Mouse (Mus musculus) right cerebral cortex, adult 18-20 months (tissue): ENCODE results near the gene Ttpal.
"Not testable (repeated sequence)": the region's sequence is repeated elsewhere in the genome, so short reads cannot be mapped to it uniquely, and the experiment has no call there.

Source experiments
- DNase-seq: peaks from one replicate; pipeline ENCODE4 v3.0.0; 2022; ENCODE audit warnings: mixed read lengths

Ttpal gene

DNA sequence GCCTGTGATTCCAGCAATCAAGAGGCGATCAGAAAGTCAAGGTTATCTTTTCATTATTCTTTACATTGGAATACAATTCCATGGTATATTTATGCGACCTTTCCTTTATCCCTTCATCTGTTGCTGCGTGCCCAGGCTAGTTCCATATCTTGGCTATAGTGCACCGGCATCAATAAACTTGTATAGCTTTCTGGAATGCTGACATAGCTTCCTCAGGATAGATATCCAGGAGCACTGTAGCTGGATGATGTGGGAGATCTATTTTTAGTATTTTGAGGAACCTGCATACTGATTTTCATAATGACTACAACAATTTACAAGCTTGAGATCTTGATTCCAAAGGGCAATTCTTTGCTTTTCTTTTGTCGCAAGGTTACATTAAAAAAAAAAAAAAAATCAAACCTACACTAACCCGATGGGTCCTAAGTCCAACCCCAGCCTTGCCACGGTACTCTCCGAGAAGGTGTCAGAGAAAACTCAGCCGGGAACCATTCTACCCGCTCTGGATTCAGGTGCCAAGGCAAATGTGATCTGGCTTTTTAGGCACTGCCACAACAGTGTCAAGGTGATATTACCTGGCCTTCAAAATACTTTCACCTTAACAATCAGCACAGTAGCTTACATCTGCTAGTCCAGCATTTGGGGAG is 8.4 kb upstream of the Ttpal start:
- no peak for DNase-seq

DNA sequence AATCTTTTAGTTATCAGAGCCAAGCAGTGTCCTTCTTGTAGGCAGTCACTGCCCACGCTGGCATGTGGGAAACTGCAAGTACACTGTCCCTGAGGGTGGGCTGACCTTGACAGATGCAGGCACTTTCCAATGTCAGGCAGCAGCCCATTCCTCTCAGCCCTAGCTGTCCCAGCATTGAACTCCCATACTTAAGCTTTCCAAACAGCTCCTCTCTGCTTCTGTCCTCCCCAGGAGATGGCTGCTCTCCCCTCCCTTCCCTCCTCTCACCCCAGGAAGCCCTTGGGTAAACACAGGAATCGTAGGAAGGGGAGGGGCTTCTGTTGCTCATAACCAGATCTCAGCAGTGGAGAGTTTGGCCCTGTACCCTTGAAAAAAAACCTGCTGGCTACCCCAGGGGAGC is 7.0 kb upstream of the Ttpal start:
- DNase-seq: no peak

DNA sequence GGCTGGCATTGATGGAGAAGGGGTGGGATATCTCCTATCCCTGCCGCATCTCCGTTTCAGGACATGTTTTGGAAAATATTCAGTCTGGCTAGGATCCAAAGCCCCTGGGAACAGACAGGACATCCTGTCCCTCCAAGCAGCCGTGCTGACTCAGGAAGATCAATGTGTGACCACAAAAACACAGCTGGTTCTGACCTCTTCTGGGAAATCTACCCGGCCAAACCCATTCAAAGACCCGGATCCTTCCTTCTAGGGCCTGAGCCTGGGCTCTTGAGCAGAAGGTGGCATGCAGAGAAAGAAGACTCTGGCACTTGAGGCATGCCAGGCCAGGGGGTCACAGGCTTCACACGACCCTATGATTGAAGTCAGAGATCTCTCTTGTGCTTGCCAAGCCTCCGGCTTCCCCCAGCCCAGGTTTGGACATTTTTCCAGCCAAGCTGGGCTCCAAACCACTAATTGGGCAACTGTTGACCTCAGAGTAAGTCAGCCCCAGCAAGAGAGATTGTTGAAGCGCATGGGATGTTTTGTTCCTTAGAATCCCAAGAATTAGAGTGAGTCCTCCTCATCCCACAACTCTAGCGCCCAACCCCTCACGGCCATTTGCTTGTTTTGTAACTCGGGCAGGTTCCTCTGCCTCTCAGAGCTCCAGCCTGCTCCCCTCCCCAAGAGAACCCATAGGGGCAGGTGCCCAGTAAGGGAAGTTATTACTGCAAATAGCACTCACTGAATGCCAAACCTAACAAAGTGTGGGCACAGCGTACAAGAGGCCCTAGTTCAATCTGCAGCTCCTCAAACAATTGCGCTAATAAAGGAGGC is 5.8 kb upstream of the Ttpal start:
- no peak for DNase-seq

DNA sequence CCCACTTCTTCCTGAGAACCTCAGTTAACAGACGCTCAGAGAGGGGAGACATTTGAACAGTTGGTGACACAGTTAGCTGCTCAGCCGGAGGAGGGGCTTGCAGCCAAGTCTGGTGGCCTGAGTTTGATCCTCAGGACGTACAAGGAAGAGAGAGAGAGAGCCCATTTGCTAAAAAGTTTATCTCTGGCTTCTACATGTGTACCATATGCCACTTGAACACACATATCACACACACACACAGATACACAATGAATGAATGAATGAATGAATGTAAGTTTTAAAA is 5.3 kb upstream of the Ttpal start:
- DNase-seq: no peak

DNA sequence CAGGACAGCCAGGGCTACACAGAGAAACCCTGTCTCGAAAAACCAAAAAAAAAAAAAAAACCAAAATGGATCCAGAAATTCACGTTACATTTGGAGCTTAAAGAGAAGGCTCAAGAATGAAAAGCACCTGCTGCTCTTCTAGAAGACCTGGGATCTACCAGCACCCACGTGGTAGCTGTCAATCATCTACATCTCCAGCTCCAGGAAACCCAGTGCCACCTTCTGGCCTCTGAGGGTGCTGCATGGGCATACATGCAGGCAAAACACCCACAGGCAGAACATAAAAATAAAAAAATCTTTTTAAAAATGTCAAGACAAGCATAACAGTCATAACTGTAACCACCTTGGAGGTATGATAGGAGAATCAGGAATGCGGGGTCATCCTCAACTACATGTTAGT is 4.5 kb upstream of the Ttpal start:
- no peak for DNase-seq

DNA sequence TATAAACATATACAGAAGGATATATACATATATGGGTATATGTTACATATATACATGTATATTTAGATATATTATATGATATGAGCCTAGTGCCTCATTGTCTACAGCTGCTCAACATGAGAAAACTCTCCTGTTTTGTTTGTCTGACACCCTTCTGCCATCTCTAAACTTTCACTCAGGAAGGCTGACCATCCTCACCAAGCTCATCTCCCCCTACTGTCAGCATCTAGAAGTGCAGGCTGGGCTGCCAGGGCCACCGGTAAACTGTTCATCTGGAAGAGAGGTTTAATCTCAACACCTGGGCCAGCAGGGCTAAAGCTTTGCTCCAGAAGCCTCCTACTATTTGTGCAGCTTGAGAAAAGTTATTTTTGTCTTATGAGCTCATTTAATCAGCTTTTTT is 2.9 kb upstream of the Ttpal start:
- no peak for DNase-seq

DNA sequence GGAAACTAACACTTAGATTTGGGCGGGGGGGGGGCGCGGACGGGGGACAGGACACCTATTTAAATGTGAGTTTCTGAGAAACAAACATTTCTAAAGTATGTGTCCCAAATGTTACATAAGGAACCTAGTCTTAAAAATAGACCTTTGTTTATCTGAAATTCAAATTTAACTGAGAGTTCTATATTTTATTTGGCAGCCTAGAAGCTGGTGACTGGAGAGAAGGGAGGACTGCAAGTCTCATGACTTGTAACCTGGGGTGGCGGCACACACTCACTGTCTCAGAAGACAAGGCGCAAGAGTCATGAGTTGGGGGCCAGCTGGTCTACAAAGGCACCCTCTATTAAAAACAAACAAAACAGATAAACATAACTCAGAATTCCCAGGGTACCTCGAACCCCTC is 1.0 kb upstream of the Ttpal start:
- no peak for DNase-seq

DNA sequence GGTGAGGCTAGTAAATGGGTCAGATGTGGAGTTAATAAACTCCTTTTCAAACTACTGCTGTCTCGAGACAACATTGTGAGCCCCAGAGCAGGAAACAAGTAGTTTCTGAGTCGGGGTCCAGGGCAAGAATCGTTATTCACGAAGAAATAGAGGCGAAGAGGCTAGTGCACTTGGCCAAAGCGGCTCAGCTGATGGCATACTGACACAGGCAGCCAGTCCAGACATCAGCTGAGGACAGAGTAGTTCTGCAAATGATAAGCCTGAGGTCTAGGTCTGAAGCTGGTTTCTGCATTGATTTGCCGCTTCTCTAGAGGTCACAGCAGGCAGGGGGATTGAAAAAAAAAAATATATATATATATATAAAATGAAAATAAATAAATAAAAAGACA is 408 bp upstream of the Ttpal start:
- no peak for DNase-seq

DNA sequence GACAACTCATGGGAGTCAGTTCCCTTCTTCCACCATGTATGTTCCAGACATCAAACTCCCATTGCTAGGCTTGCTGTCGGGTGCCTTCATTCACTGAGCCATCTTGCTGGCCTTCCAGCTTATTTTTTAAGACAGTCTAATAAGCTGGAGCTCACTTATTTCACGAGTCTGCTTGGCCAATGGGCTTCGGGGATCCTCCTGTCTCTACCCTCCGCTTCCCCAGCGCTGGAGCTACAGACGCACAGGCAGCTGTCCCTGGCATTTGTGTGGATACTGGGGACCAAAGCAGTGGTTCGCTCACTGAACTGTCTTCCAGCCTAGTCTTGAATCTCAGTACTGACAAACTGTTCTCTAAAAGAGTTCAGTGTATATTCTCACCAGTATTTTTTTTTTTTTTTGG is 4.0 kb downstream of the Ttpal start:
- no peak for DNase-seq

DNA sequence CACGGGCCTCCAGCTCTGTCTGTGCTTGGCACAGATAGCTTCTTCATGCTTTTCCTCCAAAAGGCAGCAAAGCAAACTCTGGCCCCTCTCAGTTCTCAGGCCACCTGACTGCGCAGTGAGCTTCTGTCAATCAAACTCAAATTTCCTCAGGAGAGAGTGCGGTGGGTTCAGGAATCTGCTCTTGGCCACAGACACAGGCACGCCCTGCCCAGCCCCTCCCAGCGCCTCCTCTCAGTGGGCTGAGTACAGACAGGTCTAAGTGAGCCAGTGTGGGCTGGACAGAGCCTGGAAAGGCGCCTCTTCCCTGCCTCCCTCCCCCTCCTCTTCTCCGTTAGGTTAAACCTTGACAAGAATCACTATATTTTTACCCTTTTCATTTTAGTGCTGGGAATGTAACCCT is 5.9 kb downstream of the Ttpal start:
- DNase-seq: peak; percentile 30

DNA sequence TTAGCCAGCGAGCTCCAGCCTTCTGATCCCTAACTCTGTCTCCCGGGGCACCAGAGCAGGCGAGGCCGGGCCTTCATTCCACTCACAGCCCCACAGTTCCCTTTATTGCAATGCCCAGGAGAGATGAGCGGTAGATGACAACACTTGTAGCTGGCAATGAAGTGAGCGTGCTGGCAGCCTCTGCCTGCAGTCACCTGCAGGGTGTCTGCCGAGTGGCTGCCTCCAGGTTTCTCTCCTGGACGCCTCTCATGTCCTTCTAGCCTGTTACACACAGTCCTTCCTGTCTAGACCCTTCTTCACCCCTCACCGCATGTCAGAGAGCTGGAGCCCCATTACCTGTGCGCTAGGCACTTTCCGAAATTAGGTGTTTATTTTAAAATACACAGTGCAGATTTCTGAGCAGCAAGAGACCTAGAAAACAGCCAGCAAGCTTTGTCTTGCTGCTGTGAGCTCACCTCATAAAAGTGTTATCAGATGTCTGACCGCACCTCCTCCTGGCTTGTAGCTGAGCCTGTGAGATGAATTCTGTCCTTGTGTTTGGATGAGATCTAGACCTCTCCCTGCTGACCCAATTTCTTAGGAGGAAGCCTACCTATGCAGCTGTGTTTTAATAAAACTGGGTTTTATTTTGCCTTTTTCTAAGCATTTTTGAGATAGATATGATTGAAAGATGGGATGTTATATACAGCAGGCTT is 7.3 kb downstream of the Ttpal start:
- DNase-seq: no peak

DNA sequence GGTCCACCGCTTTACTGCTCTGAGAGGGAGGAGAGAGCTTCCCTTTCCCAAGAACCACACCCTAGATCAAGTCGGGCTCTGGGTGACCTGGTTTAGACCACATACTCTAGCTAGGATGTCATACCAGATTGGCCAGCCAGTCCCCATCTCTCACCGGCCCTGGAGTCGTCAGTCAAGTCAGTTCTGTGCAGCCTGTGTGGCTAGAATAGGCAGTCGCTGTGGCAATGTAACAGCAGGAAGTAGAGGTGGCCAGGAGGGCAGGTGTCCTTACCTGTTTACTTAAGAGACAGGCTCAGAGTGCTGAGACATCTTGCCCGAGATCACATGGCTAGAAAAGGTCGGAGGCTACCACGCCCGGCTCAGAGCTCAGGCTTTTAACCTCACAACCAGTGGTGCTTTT is 9.1 kb downstream of the Ttpal start:
- DNase-seq: no peak

DNA sequence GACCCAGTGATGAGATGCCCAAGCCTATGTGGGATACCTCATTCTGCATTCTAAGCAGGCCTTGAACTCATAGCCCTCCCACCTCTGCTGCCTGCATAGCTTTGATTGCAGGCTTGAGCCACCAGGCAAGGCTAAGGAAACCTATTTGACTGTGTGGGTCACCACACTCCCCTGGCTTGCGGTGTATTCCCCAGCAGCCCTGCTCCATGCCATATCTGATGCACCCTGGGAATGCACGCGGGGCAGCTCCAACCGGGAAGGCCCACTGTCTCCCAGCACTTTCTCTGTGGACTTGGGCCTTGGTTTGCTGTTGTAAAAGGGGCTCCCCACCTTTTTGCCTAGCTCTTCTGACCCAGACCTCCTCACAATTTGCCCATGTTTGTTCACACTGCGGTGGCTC is 11.1 kb downstream of the Ttpal start:
- DNase-seq: no peak

DNA sequence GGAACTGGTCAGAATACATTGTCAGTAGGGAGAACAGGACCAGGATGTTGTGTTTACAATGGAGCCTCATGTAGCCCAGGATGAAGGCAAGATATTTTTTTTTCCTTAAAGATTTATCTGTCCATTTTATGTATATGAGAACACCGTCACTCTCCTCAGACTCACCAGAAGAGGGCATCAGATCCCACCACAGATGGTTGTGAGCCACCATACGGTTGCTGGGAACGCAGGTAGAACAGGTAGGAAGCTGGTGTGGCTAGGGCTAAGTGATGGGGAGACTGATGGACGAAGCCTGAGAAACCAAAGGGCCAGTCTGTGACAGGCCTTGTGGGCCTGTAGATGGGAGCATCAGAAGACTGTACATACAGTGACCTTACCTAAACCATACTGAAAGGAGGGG is 11.9 kb downstream of the Ttpal start:
- no peak for DNase-seq

DNA sequence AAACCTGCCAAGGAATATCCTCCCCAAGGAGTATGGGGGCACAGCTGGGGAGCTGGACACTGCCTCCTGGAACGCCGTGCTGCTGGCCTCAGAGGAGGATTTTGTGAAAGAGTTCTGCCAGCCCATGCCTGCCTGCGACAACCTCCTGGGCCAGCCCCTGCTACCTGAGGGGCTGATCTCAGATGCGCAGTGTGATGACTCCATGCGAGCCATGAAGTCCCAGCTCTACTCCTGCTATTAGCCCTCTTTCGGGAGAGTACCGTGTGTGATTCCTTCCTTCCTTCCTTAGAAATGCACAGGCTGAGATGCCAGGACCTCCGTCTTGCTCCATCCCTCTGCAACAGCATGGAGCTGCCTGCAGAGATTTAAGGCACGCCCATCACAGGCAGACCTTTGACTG is 13.3 kb downstream of the Ttpal start:
- no peak for DNase-seq

DNA sequence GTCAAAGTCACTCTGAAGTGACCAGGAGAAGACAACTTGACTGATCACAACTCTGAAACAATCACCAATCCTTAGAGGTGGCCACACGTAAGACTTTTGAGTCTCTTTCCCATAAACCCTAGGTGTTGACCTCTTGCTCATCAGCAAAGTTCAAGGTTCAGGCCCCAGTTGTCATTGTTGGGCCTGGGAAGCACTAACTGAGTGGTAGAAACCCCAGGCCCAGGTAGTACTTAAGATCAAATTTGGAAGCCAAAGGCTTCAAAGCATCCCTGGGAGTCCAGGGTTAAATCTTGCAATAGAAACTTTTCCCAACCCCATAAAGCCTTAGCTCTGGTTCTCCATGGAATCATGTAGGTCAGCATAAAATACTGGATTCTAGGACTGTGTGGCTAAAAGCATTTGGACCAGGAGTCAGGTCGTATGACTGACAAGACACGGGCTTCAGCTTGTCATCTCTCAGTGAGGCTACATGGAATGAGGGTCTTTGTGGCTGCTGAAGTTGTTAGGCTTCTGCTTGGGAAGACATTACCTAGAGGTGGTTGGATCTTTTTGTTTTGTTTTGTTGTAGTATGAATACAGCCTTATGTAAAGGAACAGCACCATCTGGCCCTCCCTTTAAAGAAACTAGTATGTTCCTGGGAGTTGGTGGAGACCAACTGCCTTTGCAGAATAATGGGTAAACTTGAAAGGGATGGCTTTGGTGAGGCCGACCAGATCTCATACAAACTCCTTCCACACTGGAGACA is 14.0 kb downstream of the Ttpal start:
- DNase-seq: no peak

DNA sequence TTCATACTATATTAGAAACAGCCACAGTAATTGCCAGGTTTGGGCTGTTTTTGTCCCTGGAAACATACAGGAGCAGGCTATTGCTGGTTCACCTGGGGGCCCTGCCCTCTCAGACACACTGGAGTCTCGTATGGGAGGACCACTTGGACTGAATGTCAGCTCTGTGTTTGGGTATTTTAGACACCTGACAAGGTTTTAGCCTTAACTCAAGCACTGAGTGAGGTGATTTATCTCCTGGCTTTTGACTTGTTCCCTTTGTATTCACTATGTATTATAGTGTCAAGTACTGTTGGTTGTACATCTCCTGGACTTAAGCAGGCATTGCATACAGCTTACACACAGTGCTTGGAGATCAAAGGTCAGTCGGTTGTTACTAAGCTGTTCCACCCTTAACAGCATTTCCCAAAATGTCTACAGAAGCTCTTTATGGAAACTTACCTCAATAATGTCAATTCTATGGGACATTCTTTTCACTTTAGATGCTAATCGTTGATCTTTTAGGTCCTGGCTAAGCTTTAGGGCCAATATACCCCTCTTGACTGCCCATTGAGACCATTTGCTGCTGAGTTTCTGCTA is 14.6 kb downstream of the Ttpal start:
- DNase-seq: no peak

DNA sequence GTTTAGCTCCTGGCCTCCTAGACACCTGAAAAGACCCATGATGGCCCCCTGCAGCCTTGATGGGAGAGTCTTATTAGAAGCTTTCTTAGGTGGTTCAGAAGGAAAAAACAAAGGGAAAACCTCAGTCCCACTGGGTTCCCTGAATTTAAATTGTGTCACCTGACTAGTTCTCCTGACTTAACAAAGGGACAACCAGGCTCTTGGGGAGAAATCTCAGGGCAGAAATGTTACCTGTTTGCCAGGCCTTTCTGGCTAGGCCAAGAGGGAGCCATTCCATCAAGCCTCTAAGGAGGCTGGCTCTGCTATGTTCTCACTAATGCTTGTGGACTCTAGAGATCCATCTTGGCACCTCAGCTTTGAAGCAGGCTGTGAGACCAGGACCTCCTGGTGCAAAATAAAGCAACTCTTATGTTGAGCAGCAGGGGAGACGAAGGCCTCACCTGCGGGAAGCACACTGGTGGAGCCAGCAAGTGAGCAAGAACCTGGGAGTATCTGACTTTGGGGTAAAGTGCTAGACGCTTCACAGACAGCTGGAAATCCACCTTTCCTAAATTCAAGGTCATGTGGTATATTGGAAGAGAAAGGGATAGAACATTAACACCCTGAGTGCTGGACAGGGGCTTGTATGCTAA is 15.2 kb downstream of the Ttpal start:
- no peak for DNase-seq

DNA sequence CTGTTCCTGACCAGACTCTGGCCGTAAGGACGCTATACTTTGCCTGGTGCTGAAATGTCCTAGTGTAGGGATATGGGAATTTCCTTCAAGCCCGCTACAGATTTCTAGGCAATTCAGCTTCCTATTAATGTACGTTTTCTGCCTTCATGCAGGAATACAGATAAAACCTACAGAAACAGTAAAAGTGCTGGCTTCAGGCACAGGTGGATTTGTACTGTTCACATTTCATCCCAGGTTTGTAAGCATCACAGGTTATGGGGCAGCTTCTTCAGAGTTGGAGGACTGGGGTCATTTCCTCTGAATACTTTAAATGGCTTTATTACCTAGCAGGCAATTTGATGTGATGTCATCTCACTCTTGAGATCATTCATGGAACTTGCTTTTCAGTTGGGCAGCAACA is 15.8 kb downstream of the Ttpal start:
- no peak for DNase-seq

DNA sequence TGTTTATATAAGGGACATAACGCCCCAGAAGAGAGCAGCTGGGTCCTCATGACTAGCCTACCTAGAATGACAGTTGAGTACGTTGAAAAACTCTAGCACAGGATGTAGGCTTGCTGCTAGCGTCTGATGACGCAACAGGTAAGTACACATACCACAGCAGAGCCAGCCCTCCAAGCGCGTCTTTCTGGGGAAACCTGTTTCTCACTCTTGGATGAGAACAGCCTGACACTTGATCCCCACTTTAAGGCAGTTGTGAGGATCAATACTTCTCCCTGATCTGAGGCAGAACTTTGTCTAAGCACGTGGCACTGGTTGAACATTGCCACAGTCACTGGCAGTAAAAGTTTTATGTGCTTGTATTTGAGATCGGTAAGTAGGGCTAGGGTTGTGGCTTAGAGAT is 18.3 kb downstream of the Ttpal start:
- DNase-seq: no peak

DNA sequence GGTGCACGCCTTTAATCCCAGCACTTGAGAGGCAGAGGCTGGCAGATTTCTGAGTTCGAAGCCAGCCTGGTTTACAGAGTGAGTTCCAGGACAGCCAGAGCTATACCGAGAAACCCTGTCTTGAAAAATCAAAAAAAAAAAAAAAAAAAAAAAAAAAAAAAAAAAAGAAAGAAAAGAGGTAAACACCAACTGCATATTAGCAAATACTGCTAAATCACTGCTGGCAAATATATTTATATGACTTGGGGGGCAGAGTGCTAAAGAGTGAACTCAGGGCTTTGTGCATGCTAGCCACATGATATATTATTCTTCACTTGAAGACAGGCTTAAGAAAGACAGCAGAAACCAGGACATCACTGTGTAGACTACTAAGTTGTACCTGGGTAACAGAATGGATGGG is 19.3 kb downstream of the Ttpal start:
- DNase-seq: not testable (repeated sequence)

DNA sequence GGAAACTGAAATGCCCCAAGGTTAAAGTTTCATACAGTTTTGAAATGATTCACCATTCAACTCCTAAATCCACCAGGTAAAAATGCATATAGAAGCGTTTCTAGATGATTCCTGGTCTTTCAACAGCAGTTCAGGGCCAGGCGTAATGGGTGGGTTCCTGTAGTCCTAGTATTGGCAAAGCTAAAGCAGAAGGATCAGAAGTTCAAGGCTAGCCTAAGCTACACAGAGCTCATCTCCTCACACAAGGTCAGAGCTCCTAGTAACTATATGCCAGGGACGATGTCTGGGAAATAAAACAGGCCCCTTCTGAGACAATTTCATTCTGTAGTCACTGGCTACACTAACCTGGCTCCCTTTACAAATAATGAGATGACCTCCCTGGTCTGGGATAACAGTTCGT is 29.1 kb downstream of the Ttpal start:
- no peak for DNase-seq

DNA sequence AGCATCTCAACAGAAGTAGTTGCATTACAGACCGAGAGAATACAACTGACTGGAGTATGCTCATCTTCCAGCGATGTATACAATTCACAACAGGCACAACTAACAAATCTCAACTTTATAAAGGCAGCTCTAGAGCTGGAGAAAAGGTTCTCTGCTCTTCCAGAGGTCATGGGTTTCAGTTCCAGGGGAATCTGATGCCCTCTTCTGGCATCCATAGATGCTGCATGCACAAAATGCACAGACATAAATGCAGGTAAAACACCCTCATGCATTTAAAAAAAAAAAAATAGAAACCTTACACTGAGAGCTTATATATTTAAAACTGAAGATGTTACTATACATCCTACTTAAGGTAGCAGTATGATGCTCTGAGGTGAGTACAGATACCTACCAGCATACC is 29.6 kb downstream of the Ttpal start:
- DNase-seq: no peak
